ENCODE assay signal across 21 mouse cellular contexts in the genomic region with DNA sequence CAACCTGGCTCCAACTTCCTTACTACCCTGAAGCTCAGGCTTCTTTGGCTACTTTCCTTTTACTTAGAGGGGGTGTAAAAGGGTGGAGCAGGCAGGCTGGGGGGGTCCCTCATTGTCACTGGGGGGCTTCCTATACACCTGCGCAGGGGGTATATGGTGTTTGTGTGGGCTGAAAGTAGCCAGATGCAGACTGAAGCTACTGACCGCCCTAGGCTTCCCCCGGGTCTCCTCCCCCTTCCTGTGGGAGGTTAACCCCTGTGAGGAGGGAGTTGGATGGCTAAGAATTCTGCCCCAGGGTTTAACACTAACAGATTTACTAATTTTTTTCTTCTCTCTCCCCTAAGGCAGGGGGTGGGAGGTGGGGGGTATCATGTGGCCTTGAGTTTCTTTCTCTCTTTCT. TPM values are rescaled to one million over a fixed set of nuclear protein-coding genes. Genes with fewer than 3 reads are reported as not detected.
DNase-seq lines count a peak whose midpoint lies in the region; ATAC-seq and TF ChIP-seq lines count a peak whose summit lies in the region.
"Had no signal": no experiment of that assay in that cellular context is flagged by ENCODE, and none has a peak within 500 bp of the region (broad histone marks: within the 10 kb centered on the region; RNA-seq: fewer than 3 reads in every experiment).

No protein-coding gene starts in this region.

- H3K36me3 ChIP-seq in heart, embryonic 10.5 days = peaks cover 46% of the 10 kb centered on the region
- H3K36me3 ChIP-seq in heart, embryonic 11.5 days (ENCODE audit: control insufficient read depth, insufficient read depth, low read length) = 0 out of 2 replicates have a peak, but pooled peaks cover 14% of the 10 kb centered on the region
- H3K36me3 ChIP-seq in kidney, postnatal 0 days (ENCODE audit: insufficient read depth, low read length) = peaks cover 15% of the 10 kb centered on the region
- H3K36me3 ChIP-seq in ES-Bruce4 (ENCODE audit: control insufficient read depth, insufficient read depth, low read length, poor library complexity, severe bottlenecking) = peaks cover 13% of the 10 kb centered on the region
- H3K36me3 ChIP-seq in limb, embryonic 12.5 days = peaks cover 68% of the 10 kb centered on the region
- H3K36me3 ChIP-seq in forebrain, embryonic 11.5 days (ENCODE audit: control insufficient read depth, insufficient read depth, low read length) = peaks cover 5% of the 10 kb centered on the region; the same call in 1 of the 2 replicates
- H3K36me3 ChIP-seq in neural tube, embryonic 15.5 days = peaks cover 41% of the 10 kb centered on the region
- H3K36me3 ChIP-seq: G1E; liver, embryonic 15.5 days had no signal

- WGBS in heart, embryonic 10.5 days = 25% methylated on average over 3 of the region's 3 CpGs
- 37% methylated on average over 3 of the region's 3 CpGs for WGBS in heart, embryonic 11.5 days (ENCODE audit: insufficient replicate concordance)
- 5% methylated on average over 3 of the region's 3 CpGs for WGBS in kidney, postnatal 0 days
- 26% methylated on average over 3 of the region's 3 CpGs for WGBS in limb, embryonic 12.5 days
- WGBS in forebrain, embryonic 11.5 days = 57% methylated on average over 3 of the region's 3 CpGs
- 48% methylated on average over 3 of the region's 3 CpGs for WGBS in neural tube, embryonic 15.5 days

- no peak for ATAC-seq in heart, embryonic 11.5 days (replicated peaks; ENCODE audit: insufficient number of reproducible peaks, low FRiP score, low TSS enrichment)
- ATAC-seq in kidney, postnatal 0 days (replicated peaks; ENCODE audit: low FRiP score, low read depth) = no peak
- no peak for ATAC-seq in limb, embryonic 12.5 days (ENCODE audit: insufficient number of reproducible peaks, insufficient read depth, low FRiP score, low TSS enrichment, low read depth)
- no peak for ATAC-seq in forebrain, embryonic 11.5 days (replicated peaks; ENCODE audit: low FRiP score)
- ATAC-seq in neural tube, embryonic 15.5 days (ENCODE audit: low FRiP score) = no peak

- peak; percentile 82 for TF ChIP-seq EP300 in ES-Bruce4 (IDR thresholded peaks at IDR 0.05; ENCODE audit: insufficient read depth, low read depth, low read length)

- no peak for TF ChIP-seq POLR2A in ES-Bruce4 (IDR thresholded peaks at IDR 0.05; ENCODE audit: insufficient read depth, low read length)

- H3K4me3 ChIP-seq in heart, embryonic 10.5 days = no peak overlapping the region; the same call in 1 of the 2 replicates
- H3K4me3 ChIP-seq in heart, embryonic 11.5 days (ENCODE audit: low read depth, low read length) = no peak overlapping the region
- no peak overlapping the region for H3K4me3 ChIP-seq in kidney, postnatal 0 days (replicated peaks; ENCODE audit: low read depth, low read length)
- H3K4me3 ChIP-seq in ES-Bruce4 (ENCODE audit: low read depth, low read length) = no peak overlapping the region
- peak overlapping the region; percentile 4; the same call in 1 of the 2 replicates for H3K4me3 ChIP-seq in limb, embryonic 12.5 days (replicated peaks)
- H3K4me3 ChIP-seq in forebrain, embryonic 11.5 days (ENCODE audit: low read depth, low read length) = no peak overlapping the region
- no peak overlapping the region for H3K4me3 ChIP-seq in neural tube, embryonic 15.5 days (replicated peaks)
- H3K4me3 ChIP-seq: forebrain, embryonic 10.5 days; liver, embryonic 15.5 days; midbrain, embryonic 12.5 days; myocyte had no signal

- H3K9ac ChIP-seq in heart, embryonic 11.5 days (ENCODE audit: low read depth, low read length) = no peak overlapping the region
- H3K9ac ChIP-seq in kidney, postnatal 0 days (ENCODE audit: low read depth, low read length) = 0 out of 2 replicates have a peak overlapping the region, but pooled peaks have one; percentile 35
- H3K9ac ChIP-seq in ES-Bruce4 (ENCODE audit: low read depth, poor library complexity, severe bottlenecking) = peak overlapping the region; percentile 4
- no peak overlapping the region for H3K9ac ChIP-seq in limb, embryonic 12.5 days (replicated peaks)
- no peak overlapping the region for H3K9ac ChIP-seq in forebrain, embryonic 11.5 days (ENCODE audit: low read length)
- no peak overlapping the region for H3K9ac ChIP-seq in neural tube, embryonic 15.5 days (replicated peaks)
- H3K9ac ChIP-seq: liver, embryonic 15.5 days; midbrain, embryonic 12.5 days had no signal

- no peak overlapping the region for H3K4me2 ChIP-seq in heart, embryonic 11.5 days
- peak overlapping the region; percentile 26; the same call in 1 of the 2 replicates for H3K4me2 ChIP-seq in kidney, postnatal 0 days (ENCODE audit: low read length)
- H3K4me2 ChIP-seq in limb, embryonic 12.5 days = no peak overlapping the region
- H3K4me2 ChIP-seq in forebrain, embryonic 11.5 days (ENCODE audit: low read depth, low read length, severe bottlenecking) = no peak overlapping the region
- H3K4me2 ChIP-seq in neural tube, embryonic 15.5 days = no peak overlapping the region
- H3K4me2 ChIP-seq: liver, embryonic 15.5 days; midbrain, embryonic 12.5 days had no signal

- DNase-seq in heart, embryonic 10.5 days (ENCODE audit: low spot score) = no peak
- peak; percentile 44 for DNase-seq in kidney, postnatal 0 days (ENCODE audit: low spot score)
- DNase-seq in kidney, adult 11 months = no peak
- no peak for DNase-seq in forebrain, embryonic 11.5 days (ENCODE audit: low spot score)
- DNase-seq: adrenal gland, adult 2 months; cerebellum, adult 11 months; cerebellum, postnatal 36 days; gastrocnemius, postnatal 36 days; heart, postnatal 14 days; left cerebral cortex, postnatal 4 days; right cerebral cortex, adult 18-20 months; spleen, adult 18-20 months had no signal

- TF ChIP-seq CTCF in kidney, postnatal 0 days (IDR thresholded peaks at IDR 0.05; ENCODE audit: low read depth) = no peak
- TF ChIP-seq CTCF in ES-Bruce4 (IDR thresholded peaks at IDR 0.05; ENCODE audit: low read depth, low read length) = no peak

- H3K4me1 ChIP-seq in heart, embryonic 10.5 days = peaks cover 46% of the 10 kb centered on the region
- H3K4me1 ChIP-seq in heart, embryonic 11.5 days (ENCODE audit: control insufficient read depth, insufficient read depth, low read length) = peaks cover 33% of the 10 kb centered on the region
- H3K4me1 ChIP-seq in kidney, postnatal 0 days (replicated peaks; ENCODE audit: insufficient read depth, low read length) = peaks cover 26% of the 10 kb centered on the region
- peaks cover 9% of the 10 kb centered on the region for H3K4me1 ChIP-seq in ES-Bruce4 (ENCODE audit: control insufficient read depth, insufficient read depth, low read length)
- H3K4me1 ChIP-seq in limb, embryonic 12.5 days (replicated peaks) = peaks cover 34% of the 10 kb centered on the region
- peaks cover 23% of the 10 kb centered on the region for H3K4me1 ChIP-seq in forebrain, embryonic 11.5 days (replicated peaks; ENCODE audit: control insufficient read depth, insufficient read depth, low read length)
- H3K4me1 ChIP-seq in neural tube, embryonic 15.5 days = peaks cover 49% of the 10 kb centered on the region

- no peaks in the 10 kb centered on the region for H3K9me3 ChIP-seq in heart, embryonic 10.5 days
- H3K9me3 ChIP-seq in heart, embryonic 11.5 days (replicated peaks; ENCODE audit: control insufficient read depth, low read length) = no peaks in the 10 kb centered on the region
- no peaks in the 10 kb centered on the region for H3K9me3 ChIP-seq in kidney, postnatal 0 days (replicated peaks; ENCODE audit: low read length)
- H3K9me3 ChIP-seq in ES-Bruce4 (replicated peaks; ENCODE audit: control insufficient read depth, insufficient read depth, low read length, poor library complexity, severe bottlenecking) = no peaks in the 10 kb centered on the region
- no peaks in the 10 kb centered on the region for H3K9me3 ChIP-seq in limb, embryonic 12.5 days
- no peaks in the 10 kb centered on the region for H3K9me3 ChIP-seq in forebrain, embryonic 11.5 days (ENCODE audit: control insufficient read depth, low read length)
- H3K9me3 ChIP-seq in neural tube, embryonic 15.5 days (replicated peaks) = no peaks in the 10 kb centered on the region
- H3K9me3 ChIP-seq: forebrain, embryonic 10.5 days; G1E; liver, embryonic 15.5 days; midbrain, embryonic 12.5 days had no signal

- H3K27ac ChIP-seq in heart, embryonic 10.5 days = 0 out of 2 replicates have a peak overlapping the region, but pooled peaks have one; percentile 10
- H3K27ac ChIP-seq in heart, embryonic 11.5 days (ENCODE audit: low read depth, low read length) = no peak overlapping the region
- no peak overlapping the region; the same call in 1 of the 2 replicates for H3K27ac ChIP-seq in kidney, postnatal 0 days
- H3K27ac ChIP-seq in ES-Bruce4 (ENCODE audit: insufficient read depth, low read length) = peak overlapping the region; percentile 9; the same call in 1 of the 2 replicates
- 0 out of 2 replicates have a peak overlapping the region, but pooled peaks have one; percentile 7 for H3K27ac ChIP-seq in limb, embryonic 12.5 days
- no peak overlapping the region for H3K27ac ChIP-seq in forebrain, embryonic 11.5 days (ENCODE audit: low read depth, low read length)
- no peak overlapping the region for H3K27ac ChIP-seq in neural tube, embryonic 15.5 days (replicated peaks)
- H3K27ac ChIP-seq: forebrain, embryonic 10.5 days; liver, embryonic 15.5 days; midbrain, embryonic 12.5 days had no signal

- H3K27me3 ChIP-seq in heart, embryonic 10.5 days (ENCODE audit: insufficient read depth, poor library complexity, severe bottlenecking) = no peaks in the 10 kb centered on the region; the same call in 1 of the 2 replicates
- no peaks in the 10 kb centered on the region for H3K27me3 ChIP-seq in heart, embryonic 11.5 days (ENCODE audit: control insufficient read depth, insufficient read depth, low read length)
- no peaks in the 10 kb centered on the region for H3K27me3 ChIP-seq in kidney, postnatal 0 days (ENCODE audit: insufficient read depth, low read length)
- H3K27me3 ChIP-seq in ES-Bruce4 (ENCODE audit: control insufficient read depth, insufficient read depth, low read length, poor library complexity, severe bottlenecking) = no peaks in the 10 kb centered on the region
- no peaks in the 10 kb centered on the region for H3K27me3 ChIP-seq in limb, embryonic 12.5 days
- H3K27me3 ChIP-seq in forebrain, embryonic 11.5 days (ENCODE audit: control insufficient read depth, insufficient read depth, low read length) = no peaks in the 10 kb centered on the region
- no peaks in the 10 kb centered on the region for H3K27me3 ChIP-seq in neural tube, embryonic 15.5 days (replicated peaks)
- H3K27me3 ChIP-seq: midbrain, embryonic 12.5 days had no signal

RNA-seq across cellular contexts. Expression of gene Nanos3, which starts 8.5 kb away (rescaled TPM):
- polyA plus RNA-seq in heart, embryonic 10.5 days (2016; fragmentation: Nextera tagmentation; extraction: Ambion mirVana) = 1.2 and 2.3 TPM in 2 replicates
- polyA plus RNA-seq in heart, embryonic 11.5 days (2014; fragmentation: Nextera tagmentation; extraction: Ambion mirVana) = 1.4 and 2.8 TPM in 2 replicates
- polyA plus RNA-seq in kidney, postnatal 0 days (2015; fragmentation: Nextera tagmentation; extraction: Ambion mirVana) = 8.6 and 9.6 TPM in 2 replicates
- polyA plus RNA-seq in ES-Bruce4 (2011; ENCODE audit: insufficient read depth, insufficient read length, low read depth, missing spikeins) = 3.0 and 4.3 TPM in 2 replicates
- 3.3 and 5.5 TPM in 2 replicates for polyA plus RNA-seq in limb, embryonic 12.5 days (2016; fragmentation: Nextera tagmentation; extraction: Ambion mirVana)
- 2.9 and 5.0 TPM in 2 replicates for polyA plus RNA-seq in forebrain, embryonic 11.5 days (2014; fragmentation: Nextera tagmentation; extraction: Ambion mirVana)
- 7.4 and 11.9 TPM in 2 replicates for polyA plus RNA-seq in neural tube, embryonic 15.5 days (2015; fragmentation: Nextera tagmentation; extraction: Ambion mirVana)
- polyA plus RNA-seq: G1E had no signal

RNA-seq across cellular contexts. Expression of gene 4930432K21Rik, which starts 28.7 kb away (rescaled TPM):
- polyA plus RNA-seq in heart, embryonic 10.5 days (2016; fragmentation: Nextera tagmentation; extraction: Ambion mirVana) = 0.79 and 1.5 TPM in 2 replicates
- 0.44 and 0.59 TPM in 2 replicates for polyA plus RNA-seq in heart, embryonic 11.5 days (2014; fragmentation: Nextera tagmentation; extraction: Ambion mirVana)
- polyA plus RNA-seq in kidney, postnatal 0 days (2015; fragmentation: Nextera tagmentation; extraction: Ambion mirVana) = 1.3 and 1.6 TPM in 2 replicates
- 3.8 and 4.7 TPM in 2 replicates for polyA plus RNA-seq in ES-Bruce4 (2011; ENCODE audit: insufficient read depth, insufficient read length, low read depth, missing spikeins)
- 1.6 TPM in 2 replicates for polyA plus RNA-seq in limb, embryonic 12.5 days (2016; fragmentation: Nextera tagmentation; extraction: Ambion mirVana)
- polyA plus RNA-seq in forebrain, embryonic 11.5 days (2014; fragmentation: Nextera tagmentation; extraction: Ambion mirVana) = 1.2 and 1.5 TPM in 2 replicates
- 2.0 and 2.6 TPM in 2 replicates for polyA plus RNA-seq in neural tube, embryonic 15.5 days (2015; fragmentation: Nextera tagmentation; extraction: Ambion mirVana)

RNA-seq across cellular contexts. Expression of gene Cc2d1a, which starts 28.8 kb away (rescaled TPM):
- 19.5 and 19.7 TPM in 2 replicates for polyA plus RNA-seq in heart, embryonic 10.5 days (2016; fragmentation: Nextera tagmentation; extraction: Ambion mirVana)
- 11.1 and 12.6 TPM in 2 replicates for polyA plus RNA-seq in heart, embryonic 11.5 days (2014; fragmentation: Nextera tagmentation; extraction: Ambion mirVana)
- 17.2 and 19.1 TPM in 2 replicates for polyA plus RNA-seq in kidney, postnatal 0 days (2015; fragmentation: Nextera tagmentation; extraction: Ambion mirVana)
- polyA plus RNA-seq in ES-Bruce4 (2011; ENCODE audit: insufficient read depth, insufficient read length, low read depth, missing spikeins) = 18.0 and 27.2 TPM in 2 replicates
- polyA plus RNA-seq in limb, embryonic 12.5 days (2016; fragmentation: Nextera tagmentation; extraction: Ambion mirVana) = 26.2 and 28.7 TPM in 2 replicates
- 16.0 and 17.1 TPM in 2 replicates for polyA plus RNA-seq in forebrain, embryonic 11.5 days (2014; fragmentation: Nextera tagmentation; extraction: Ambion mirVana)
- 41.3 and 43.7 TPM in 2 replicates for polyA plus RNA-seq in neural tube, embryonic 15.5 days (2015; fragmentation: Nextera tagmentation; extraction: Ambion mirVana)

RNA-seq across cellular contexts. Expression of gene Podnl1, which starts 50.8 kb away (rescaled TPM):
- 0.05 and 0.10 TPM in 2 replicates for polyA plus RNA-seq in heart, embryonic 10.5 days (2016; fragmentation: Nextera tagmentation; extraction: Ambion mirVana)
- polyA plus RNA-seq in heart, embryonic 11.5 days (2014; fragmentation: Nextera tagmentation; extraction: Ambion mirVana) = 0.14 TPM in 1 of 2 replicates, not detected in the other
- polyA plus RNA-seq in kidney, postnatal 0 days (2015; fragmentation: Nextera tagmentation; extraction: Ambion mirVana) = 0.05 and 0.14 TPM in 2 replicates
- polyA plus RNA-seq in ES-Bruce4 (2011; ENCODE audit: insufficient read depth, insufficient read length, low read depth, missing spikeins) = 0.33 TPM in 1 of 2 replicates, not detected in the other
- polyA plus RNA-seq in limb, embryonic 12.5 days (2016; fragmentation: Nextera tagmentation; extraction: Ambion mirVana) = 0.83 and 1.1 TPM in 2 replicates
- polyA plus RNA-seq in forebrain, embryonic 11.5 days (2014; fragmentation: Nextera tagmentation; extraction: Ambion mirVana) = 0.17 and 0.21 TPM in 2 replicates
- polyA plus RNA-seq in neural tube, embryonic 15.5 days (2015; fragmentation: Nextera tagmentation; extraction: Ambion mirVana) = 0.47 and 0.49 TPM in 2 replicates
- polyA plus RNA-seq: liver, embryonic 15.5 days had no signal

Comparison
In these comparisons a context has a peak if more than half of its experiments do, and no peak if none do; other contexts are left out.
1. H3K27ac ChIP-seq: peak in heart, embryonic 10.5 days (single experiment), ES-Bruce4 (single experiment) and limb, embryonic 12.5 days (single experiment); none in heart, embryonic 11.5 days (single experiment), kidney, postnatal 0 days (single experiment), forebrain, embryonic 11.5 days (single experiment) and neural tube, embryonic 15.5 days (single experiment).
2. H3K9ac ChIP-seq: peak in kidney, postnatal 0 days (single experiment) and ES-Bruce4 (single experiment); none in heart, embryonic 11.5 days (single experiment), limb, embryonic 12.5 days (single experiment), forebrain, embryonic 11.5 days (single experiment) and neural tube, embryonic 15.5 days (single experiment).